Mouse (Mus musculus) urinary bladder, postnatal 25 days (tissue): ENCODE data around the gene Hspbp1.
A peak's percentile ranks its signal among the peaks of the same experiment; 100 is the strongest.

Experiments used
- DNase-seq: peaks from one replicate; pipeline ENCODE4 v3.0.0; 2022; ENCODE audit warnings: low spot score

Gene Hspbp1

DNA sequence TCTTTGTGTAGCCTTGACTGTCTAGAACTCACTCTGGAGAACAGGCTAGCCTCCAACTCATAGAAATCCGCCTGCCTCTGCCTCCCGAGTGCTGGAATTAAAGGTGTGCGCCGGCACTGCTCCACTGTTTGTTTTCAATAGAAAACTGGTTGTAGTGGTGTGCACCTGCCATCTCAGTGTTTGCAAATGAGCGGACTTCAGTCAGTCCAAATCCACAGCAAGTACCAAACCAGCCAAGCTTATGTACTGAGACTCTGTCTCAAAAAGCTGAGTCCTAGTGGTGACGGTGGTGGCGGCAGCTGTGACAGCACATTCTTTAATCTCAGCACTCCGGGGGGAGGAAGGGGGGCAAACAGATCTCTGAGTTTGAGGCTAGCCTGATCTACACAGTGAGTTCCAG is 16.4 kb downstream of the Hspbp1 start:
- no peak for DNase-seq

DNA sequence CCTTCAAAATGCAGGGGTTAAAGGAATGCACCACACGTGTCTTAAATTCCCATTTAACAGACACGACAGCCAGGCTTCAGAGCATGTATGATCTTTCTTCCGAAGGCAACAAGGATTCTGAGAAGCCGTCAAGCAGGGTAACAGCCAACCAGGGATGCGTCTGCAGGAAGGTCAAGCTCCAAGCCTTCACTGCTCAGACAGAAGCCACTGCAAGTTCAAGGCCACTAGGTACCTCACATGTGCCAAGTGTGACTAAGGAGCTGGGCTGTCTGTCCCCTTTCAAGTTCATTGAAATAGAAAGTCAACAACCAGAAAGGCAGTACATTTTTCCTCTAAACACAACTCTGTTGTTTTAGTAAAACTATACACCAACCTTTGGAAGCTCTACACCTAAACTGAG is 18.0 kb downstream of the Hspbp1 start:
- DNase-seq = no peak

- no peak for DNase-seq
Observed at GRCm38 (mm10) chr7:4663742-4664141, 21.1 kb downstream of the Hspbp1 start.

DNA sequence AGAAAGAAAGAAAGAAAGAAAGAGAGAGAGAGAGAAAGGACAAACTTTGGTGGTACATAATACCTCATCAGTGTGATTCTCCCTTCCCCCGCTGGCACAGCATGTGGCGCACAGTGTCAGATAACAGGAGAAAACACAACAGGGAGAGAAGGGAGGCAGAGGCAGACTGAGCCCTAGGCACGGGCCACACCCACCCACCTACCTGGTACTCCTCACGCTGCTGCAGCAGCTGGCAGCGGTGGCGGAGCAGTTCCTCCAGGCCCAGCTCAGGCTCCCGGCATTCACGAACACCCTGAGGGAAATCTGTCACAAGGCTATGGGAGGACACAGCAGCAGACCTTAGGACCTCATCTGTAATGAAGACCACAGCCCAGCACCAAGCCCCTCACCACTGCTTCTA is 21.7 kb downstream of the Hspbp1 start:
- DNase-seq = no peak

- DNase-seq = no peak
Observed at GRCm38 (mm10) chr7:4659911-4660443, 24.9 kb downstream of the Hspbp1 start.

DNA sequence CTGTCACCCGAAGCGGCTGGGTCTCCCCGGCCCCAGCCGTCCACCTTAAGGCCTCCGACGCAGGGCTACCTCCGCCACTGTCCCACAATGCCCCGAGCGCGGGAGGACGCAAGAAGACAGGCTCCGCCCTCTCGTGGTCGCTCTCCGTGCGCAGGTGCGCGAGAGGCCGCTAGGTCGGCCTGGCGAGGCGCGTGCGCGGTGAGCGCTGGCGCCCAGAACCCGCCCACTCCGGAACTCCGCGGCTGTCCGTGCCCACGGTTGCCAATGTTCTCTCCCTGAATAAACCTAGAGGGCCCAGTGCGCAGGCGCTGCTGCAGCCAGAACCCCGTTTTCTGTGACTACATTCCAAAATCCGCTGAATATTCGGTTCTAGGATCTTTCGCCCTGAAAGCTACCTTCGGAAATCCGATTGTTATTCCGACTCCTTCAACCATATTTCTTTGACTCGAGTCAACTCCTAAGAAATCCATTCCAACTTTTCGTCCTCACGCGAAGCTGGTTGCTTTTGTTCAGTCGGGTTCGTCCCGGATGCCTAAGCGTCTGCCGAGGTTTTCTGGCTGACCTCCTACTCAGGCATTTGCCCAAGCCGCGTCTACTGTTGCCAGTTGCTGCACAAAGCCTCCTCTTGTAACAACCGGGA is 25.8 kb downstream of the Hspbp1 start, which contains the start of gene Ppp6r1:
Gene Ppp6r1, minus strand, starts transcription at position 108 of the 640 bp plus-strand sequence.
- DNase-seq = peak; percentile 93

DNA sequence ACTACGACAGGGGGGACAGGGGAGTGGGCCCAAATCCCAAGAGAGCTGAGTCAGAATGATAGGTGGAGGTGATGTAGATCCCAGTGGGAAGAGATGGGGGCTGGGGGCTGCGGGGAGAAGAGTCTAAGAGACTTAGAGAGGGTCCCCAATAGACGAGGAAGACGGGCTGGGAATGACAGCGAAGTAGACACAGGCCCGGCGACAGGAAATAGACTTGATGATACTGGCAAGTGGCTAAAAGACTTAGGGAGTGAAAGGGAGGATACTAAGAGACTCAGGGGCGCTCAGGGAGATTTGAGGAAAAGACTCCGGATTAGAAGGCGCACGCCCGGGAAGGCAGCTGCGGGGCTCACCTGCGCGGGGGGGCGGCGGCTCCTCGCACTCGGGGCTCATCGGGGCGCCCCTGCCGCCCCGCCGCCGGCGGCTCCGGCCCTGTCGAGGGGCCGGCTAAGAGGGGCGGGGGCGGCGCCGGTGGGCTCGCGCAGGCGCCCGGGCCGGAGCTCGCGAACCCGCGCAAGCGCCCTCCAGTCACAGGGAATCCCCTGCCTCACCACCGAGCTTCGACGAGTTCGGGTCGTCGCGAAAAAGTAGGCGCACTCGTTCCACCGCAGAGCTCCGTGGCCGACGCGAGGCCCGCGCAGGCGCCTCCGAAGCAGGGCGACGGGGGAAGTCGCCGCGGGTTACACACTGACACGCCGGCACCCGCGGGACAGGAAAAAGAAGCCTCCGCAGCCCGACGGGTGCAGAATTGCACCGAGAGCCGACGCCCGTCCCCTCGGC is 26.6 kb downstream of the Hspbp1 start:
- peak; percentile 17 for DNase-seq

DNA sequence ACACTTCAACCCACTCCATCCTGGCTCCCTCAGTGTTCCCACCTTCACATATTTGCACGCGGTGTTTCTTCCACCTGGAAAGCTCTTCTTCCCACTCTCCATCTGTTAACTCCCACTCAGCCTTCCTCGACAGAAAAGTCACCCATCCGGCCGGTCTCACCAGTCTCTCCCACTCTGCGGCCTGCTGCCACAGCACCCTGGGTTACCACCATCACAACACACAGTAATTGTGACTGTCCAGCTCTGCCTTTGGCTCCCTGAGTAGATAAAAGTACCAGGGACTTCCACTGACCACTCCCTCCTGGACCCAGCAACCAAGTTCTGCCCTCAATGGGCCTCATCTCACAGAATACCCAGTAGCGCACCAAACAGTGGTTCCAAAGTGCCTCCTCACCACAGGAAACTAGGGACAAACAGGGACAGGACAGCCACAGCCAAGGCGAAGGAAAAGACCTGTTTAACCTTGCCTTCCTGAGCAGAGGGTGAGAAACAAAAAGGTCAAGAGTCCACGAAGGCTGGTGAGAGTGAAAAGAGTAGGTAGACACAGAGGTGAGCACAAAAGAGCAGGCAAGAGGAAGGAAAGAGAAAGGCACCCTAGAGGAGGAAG is 27.2 kb downstream of the Hspbp1 start:
- no peak for DNase-seq

DNA sequence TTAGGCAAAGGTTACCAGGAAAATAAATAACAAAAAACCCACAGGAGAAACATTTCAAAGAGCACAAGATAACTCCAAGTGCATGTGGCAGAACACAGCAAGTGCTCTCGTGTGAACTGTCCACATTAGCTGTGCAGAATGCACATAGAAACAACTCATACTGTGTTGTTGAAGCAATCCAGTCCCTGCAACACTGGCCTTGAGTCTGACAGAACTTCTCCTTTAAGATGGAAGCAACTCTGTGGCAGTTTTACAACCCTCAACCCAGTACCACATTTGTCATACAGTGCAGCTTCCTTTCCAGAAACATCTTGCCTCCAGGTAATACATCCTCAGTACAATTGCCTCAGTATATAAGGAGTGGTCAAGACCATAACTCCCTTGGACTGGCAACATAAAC is 28.1 kb downstream of the Hspbp1 start:
- DNase-seq = no peak

DNA sequence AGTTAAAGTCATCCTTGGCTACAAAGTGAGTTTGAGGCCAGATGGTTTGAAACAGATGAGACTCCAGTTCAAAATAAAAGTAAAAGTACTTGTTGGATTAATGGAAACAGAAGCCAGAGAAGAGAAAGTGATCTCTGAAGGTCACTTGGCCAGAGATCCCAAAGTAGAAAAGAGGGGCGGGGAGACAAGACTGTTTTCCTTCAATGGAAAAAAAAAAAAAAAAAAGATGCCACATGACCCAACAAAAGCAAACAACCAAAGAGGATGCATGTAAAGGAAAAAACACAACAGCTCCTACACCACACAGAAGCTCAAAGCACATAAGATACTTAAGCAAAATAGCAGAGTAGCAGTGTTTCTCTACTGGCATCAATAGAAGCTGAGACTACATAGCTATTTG is 29.0 kb downstream of the Hspbp1 start:
- DNase-seq = no peak

DNA sequence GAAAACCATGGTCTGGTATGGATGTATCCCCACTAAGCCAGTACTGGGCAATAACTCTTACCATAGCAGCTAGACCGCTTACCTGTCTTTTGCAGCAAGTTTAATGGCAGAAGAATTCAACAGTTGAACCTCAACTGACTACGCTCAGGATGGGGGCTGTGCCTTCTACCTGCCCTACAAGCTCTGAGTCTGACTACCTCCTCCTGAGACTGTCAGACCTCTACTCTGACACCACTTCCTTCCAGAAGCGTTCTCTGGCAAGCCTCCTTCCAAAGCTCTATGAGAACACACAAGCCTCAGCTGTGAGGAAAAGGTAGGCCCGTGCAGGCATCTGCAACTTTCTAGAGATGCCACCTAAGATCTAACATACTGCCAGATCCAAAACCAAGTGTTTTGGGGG is 29.5 kb downstream of the Hspbp1 start:
- DNase-seq = no peak

DNA sequence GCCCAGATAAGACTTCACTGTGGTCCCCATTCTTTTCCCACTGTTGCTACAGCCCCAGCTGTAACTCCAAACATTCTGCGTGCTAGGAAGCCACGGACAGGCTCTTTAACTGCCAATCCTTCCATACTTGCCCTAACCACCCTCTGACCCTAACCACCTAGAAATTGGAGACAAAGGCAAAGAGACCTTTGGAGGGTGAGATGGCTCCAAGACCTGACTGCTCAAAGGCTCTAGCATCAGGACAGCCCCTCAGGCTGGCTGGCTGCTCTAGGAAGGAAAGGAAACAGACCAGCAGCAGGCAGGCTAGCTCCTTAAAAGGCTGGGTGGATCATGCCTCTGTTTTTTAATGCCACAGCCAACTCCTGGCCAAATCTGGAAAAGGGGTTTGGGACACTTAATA is 30.6 kb downstream of the Hspbp1 start:
- DNase-seq = no peak

DNA sequence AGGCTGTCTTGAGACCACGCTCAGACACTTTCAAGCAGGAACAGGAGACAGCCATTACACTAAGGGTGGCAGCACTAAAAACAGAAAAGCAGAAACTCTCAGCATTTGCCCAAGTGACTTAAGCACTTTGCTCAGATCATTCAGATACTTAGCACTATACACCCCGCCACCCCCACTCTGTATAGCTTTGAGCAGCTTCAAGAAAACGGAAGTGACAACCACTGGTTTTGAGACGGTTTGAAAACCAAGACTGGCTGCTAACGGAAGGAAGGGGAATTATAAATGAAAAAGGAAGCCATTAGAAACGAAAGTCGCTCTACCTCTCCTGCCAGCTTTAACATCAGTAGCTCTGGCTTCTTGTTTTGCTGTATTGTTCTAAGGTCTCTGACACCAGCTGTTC is 31.1 kb downstream of the Hspbp1 start:
- no peak for DNase-seq

GRCm38 (mm10) chr7:4653351-4653750 is 31.5 kb downstream of the Hspbp1 start:
- no peak for DNase-seq

GRCm38 (mm10) chr7:4652726-4653125 is 32.1 kb downstream of the Hspbp1 start:
- DNase-seq = no peak

DNA sequence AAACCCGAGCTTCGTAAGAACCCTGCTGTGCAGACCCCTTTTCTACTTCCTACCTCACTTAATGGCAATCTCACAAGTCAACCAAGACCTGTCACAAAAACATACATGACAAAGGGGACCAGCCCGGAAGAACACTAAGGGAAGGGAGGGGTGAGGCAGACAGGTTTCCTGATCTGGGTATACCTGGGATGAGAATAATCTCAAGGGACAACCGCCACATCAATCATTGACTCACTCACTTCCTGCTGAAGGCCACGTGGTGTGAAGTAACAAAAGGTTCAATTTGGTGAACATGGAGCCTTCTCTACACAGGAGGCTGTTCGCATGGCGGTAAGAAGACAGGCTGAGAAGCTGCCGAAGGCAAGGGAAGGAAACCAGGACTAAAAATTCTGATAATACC is 33.3 kb downstream of the Hspbp1 start:
- DNase-seq = no peak

DNA sequence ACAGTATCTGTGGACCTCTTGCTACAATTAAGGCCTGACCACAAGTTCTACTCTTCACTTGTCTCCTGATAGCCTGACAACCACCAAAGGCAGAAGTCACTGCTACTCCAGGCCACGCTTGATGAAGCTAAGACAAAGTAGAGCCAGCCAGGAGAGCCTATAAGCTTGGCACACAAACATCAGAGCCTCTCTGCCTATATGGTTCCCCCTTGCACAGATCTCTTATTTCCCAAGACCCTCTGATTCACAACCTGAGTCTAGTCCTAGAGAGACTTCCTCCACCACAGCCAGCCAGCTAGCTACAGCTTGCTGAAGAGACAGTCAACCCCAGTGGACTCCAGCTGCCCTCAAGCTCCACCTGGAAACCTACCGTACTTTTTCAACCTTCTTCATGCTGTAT is 36.9 kb downstream of the Hspbp1 start:
- no peak for DNase-seq

DNA sequence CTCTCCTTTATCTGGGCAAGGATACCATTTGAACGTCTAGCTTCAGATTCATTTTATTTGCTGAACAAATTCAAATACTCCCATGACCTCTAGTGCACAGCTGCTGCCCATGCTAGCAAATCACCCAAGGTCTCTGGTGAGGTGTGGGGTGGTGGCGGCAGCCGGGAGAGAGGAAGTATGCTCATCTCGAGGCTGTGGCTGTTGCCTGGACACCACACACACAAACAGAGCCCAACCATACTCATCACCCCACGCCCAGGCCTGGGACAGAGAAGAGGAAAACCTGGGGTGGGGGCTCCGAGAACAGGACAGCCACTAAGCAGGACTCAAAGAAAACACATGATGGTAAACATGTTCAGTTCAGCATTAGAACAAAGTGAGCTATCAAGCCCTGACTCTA is 37.6 kb downstream of the Hspbp1 start:
- DNase-seq = no peak

GRCm38 (mm10) chr7:4646806-4647205 is 38.1 kb downstream of the Hspbp1 start:
- DNase-seq = no peak

DNA sequence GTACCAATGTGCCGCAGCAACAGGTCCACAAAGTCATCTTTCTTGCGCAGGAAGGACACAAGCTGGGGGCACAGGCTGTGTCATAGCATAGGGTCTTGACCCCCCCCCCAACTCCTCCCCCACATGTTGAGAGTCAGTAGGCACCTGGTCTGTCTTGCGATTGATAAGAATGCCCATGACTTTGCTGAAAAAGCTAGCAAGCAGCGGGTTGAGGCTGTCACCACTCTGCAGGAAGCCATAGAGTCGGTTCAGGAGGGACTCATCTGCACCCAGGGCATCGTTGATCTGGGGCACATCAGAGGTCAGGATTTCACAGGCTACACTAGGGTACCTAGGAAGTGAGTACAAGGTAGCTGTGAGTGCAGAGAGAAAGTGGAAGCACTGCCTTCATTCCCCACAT is 41.6 kb downstream of the Hspbp1 start:
- DNase-seq = no peak

DNA sequence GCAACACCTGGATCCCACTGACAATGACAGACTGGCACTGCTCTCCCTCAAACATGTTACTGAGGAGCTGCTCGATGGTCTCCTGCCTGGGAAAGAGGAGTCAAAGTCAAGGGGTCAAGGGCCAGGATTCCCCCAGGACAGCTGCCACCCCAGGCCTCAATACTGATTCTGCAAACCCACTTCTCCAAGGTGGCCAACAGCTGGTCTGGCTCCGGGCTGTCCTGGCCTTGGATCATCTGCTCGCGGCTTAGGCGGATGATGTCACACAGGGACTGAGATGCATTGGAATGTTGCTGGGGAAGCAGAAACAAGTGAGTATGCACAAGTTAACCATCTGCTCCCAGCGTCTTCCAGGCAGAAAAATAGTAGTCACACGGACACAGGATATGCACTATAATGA is 42.9 kb downstream of the Hspbp1 start:
- DNase-seq = no peak

DNA sequence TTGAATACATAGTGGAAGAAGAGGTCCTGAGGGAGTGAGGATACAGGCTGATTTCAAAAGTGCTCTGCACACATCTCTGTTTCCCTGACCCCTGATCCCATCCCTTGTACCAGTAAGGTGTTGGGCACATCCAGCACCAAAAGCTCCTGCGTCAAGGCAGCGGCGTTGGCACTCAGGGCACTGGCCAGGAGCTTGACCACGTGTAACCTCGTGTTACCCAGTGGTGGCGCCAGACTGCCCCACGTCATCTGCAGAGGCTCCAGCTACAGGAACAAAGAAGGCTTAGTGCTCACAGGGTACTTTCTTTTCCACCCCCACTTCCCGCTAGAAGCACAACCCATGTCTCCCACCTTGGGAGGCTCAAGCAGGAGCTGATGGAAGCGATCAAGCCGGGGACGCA is 43.7 kb downstream of the Hspbp1 start:
- DNase-seq = no peak

DNA sequence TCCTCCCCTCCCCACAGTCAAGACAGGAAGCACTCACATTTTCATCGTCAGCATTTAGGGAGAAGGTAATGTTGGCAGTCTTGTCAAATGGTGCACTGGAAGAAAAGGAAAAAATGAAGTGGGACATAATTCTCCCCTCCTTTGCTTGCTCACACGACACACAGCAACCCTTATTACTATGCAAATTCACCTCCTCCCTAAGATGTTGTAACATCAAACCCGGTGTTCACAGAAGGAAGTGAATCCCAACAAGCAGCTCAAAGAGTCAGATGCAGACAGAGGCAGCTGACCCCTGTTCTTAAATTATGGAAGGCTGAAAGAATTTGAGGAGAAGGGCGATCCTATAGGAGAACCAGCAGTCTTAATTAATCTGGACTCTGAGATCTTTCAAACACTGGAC is 48.7 kb downstream of the Hspbp1 start:
- DNase-seq = no peak
